Mouse (Mus musculus) liver, embryonic 14.5 days (tissue): Measurements from ENCODE around the gene Efcc1. TPM values are rescaled to one million over a fixed set of nuclear protein-coding genes. Genes with fewer than 3 reads are reported as not detected.

Experiments
- ATAC-seq: fragments of 200-750 bp; cut with Nextera tagmentation; 2 replicates; pipeline ENCODE4 v1.8.0; 2017; ENCODE audit warnings: moderate number of reproducible peaks, mild to moderate bottlenecking, moderate library complexity; ENCODE audit not compliant: insufficient read depth
- DNase-seq, 3 experiments: peaks; one replicate each; pipeline ENCODE4 v3.0.0-alpha.2; 2012 to 2013; ENCODE audit warnings: low read depth in 3 of 3, low spot score in 3 of 3
- H3K27ac ChIP-seq: fragments of 300-500 bp; sonication (generic); 2 replicates; pipeline ENCODE4 v1.5.1; 2014; ENCODE audit warnings: moderate library complexity, mild to moderate bottlenecking, control low read depth, inconsistent platforms
- H3K27me3 ChIP-seq: fragments of 300-500 bp; sonication (generic); 2 replicates; pipeline ENCODE4 v1.6.1; 2014; ENCODE audit warnings: mild to moderate bottlenecking, low read length, moderate library complexity; ENCODE audit not compliant: control insufficient read depth, insufficient read depth
- H3K36me3 ChIP-seq: fragments of 300-500 bp; sonication (generic); replicated peaks from 2 replicates; pipeline ENCODE4 v1.6.1; 2014; ENCODE audit warnings: low read depth; ENCODE audit not compliant: control insufficient read depth, insufficient read depth
- H3K4me1 ChIP-seq, 2 experiments: fragments of 200-500 bp in 1 of 2; fragments of 300-500 bp in 1 of 2; sonication (generic) in 1 of 2; replicated peaks; 2 replicates each; pipeline ENCODE4 v1.6.1; 2012 to 2014; ENCODE audit warnings: antibody characterized with exemption in 1 of 2, inconsistent platforms in 1 of 2, low read length in 1 of 2; ENCODE audit not compliant: control insufficient read depth in 2 of 2, insufficient read depth in 2 of 2
- H3K4me2 ChIP-seq: fragments of 300-500 bp; sonication (generic); 2 replicates; pipeline ENCODE4 v1.6.1; 2014; ENCODE audit warnings: low read depth, mild to moderate bottlenecking, control low read depth, moderate library complexity
- H3K4me3 ChIP-seq, 2 experiments: fragments of 200-500 bp in 1 of 2; fragments of 300-500 bp in 1 of 2; sonication (generic) in 1 of 2; 2 replicates each; pipeline ENCODE4 v1.5.1; 2012 to 2014; ENCODE audit warnings: low read depth in 2 of 2, low read length in 2 of 2, mild to moderate bottlenecking in 2 of 2, control low read depth in 1 of 2, inconsistent platforms in 1 of 2, moderate library complexity in 1 of 2; ENCODE audit not compliant: insufficient read depth in 1 of 2
- H3K9ac ChIP-seq: fragments of 300-500 bp; sonication (generic); replicated peaks from 2 replicates; pipeline ENCODE4 v1.6.1; 2014; ENCODE audit warnings: mild to moderate bottlenecking, control low read depth, moderate library complexity
- H3K9me3 ChIP-seq: fragments of 300-500 bp; sonication (generic); 2 replicates; pipeline ENCODE4 v1.6.1; 2016; ENCODE audit warnings: low read length, mixed read lengths; ENCODE audit not compliant: control insufficient read depth
- CTCF ChIP-seq: IDR thresholded peaks from 2 replicates; pipeline ENCODE4 v1.5.1; 2016; ENCODE audit warnings: antibody characterized with exemption, low read depth, control low read depth
- EP300 ChIP-seq: IDR thresholded peaks from 2 replicates; pipeline ENCODE4 v1.6.1; 2016; ENCODE audit warnings: antibody characterized with exemption, low read depth
- WGBS: fragments of 180-500 bp; shearing (Covaris S2); extraction: QIAGEN DNeasy Blood & Tissue Kit; methylation state at CpG from one replicate; pipeline ENCODE4 v1.1.7; 2014; ENCODE audit not compliant: insufficient replicate concordance; 5-methylcytosine and 5-hydroxymethylcytosine counted together
- polyA plus RNA-seq, 2 experiments: library from polyadenylated mRNA; depleted of rRNA in 1 of 2; stranded (reverse) in 1 of 2; unstranded in 1 of 2; fragments of >200 nt; fragmentation: Nextera tagmentation in 1 of 2; extraction: Ambion mirVana in 1 of 2; gene quantifications; 2 replicates each; pipeline versions ENCODE4 v1.2.1 to v1.2.3; 2012 to 2014

The Efcc1 gene
- polyA plus RNA-seq, 2 experiments: 0.09 to 0.17 TPM

DNA sequence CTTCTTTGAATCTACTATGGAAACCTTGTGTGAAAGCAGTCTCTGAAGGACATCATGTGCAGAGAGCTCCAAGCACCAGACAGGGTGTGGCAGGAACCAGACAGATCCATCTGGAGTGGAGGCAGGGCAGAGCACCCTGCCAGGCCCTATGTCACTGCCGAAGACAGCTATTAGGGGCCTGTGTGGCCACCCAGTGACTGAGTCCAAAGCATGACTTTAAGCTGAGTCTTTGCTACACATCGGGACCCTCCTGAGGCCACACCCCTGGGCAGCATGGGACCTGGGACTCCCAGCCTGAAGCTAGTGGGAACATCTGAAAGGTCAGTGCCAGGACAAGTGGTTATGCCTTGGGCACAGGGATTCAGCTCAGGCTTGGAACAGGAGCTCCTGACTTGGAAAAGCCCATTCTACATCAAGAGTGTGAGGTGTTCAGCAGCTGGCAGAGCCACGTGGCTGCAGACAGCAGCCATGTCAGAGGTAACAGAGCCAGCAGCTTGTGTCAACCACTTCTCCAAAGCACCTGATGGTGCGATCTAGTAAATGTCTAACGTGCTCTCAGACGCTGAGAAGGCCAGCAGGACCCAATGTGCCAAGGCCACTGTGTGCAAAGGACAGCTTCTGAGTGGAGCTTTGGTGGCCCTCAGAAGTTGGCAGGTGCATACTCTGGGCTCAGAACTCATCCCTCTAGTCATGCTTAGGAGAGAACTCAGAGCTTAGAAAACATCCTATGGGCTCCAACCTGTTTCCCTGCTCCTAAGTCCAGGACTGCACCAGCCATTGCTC lies 56.6 kb downstream of the Efcc1 start:
- Histone ChIP-seq H3K9ac (no peak overlapping the region; the same call in 1 of the 2 replicates), H3K4me3 (no peak overlapping the region), H3K27me3 (no peaks in the 10 kb centered on the region), H3K9me3 (no peaks in the 10 kb centered on the region), H3K27ac (peak overlapping the region; percentile 44), H3K4me2 (no peak overlapping the region), H3K4me1 (peaks cover 42 to 51% of the 10 kb centered on the region in 2 experiments), H3K36me3 (peaks cover 19% of the 10 kb centered on the region)
- ATAC-seq (no peak), DNase-seq (no peak)
- 63% methylated on average over 6 of the region's 6 CpGs for WGBS
- no peak for TF ChIP-seq CTCF
- no peak for TF ChIP-seq EP300

DNA sequence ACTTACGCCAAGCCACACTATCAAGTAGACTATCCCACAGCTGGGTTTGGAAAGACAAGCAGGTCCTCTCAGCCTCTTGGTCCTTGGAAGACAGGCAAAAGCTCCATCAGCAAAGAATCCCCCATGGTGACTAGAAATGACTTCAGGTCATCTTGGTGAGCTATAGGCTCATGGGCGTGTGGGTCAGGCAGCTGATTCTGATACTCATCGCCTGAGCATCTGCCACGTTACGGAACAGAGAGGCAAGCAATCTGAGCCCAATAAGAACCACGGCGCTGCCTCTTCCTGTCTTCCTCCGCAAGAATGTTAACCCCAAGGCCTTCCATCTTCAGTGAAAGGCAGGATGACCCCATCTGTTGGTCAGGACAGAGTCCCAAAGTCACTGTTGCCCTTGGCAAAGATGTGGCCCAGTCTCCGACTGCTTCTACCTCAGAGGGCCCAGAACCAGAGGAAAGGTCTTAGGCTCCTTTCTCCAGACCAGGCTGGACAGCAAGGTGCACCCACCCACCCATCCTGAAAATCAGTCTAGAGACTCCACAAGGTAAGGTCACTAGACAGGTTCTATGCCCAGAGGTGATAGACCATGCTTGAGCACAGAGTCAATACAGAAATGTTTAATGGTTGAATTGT lies 57.7 kb downstream of the Efcc1 start:
- no peak overlapping the region; the same call in 1 of the 2 replicates for H3K27ac ChIP-seq
- peaks cover 42 to 49% of the 10 kb centered on the region in 2 experiments for H3K4me1 ChIP-seq
- ATAC-seq (no peak), DNase-seq (no peak)
- H3K4me3 ChIP-seq: no peak overlapping the region
- no peaks in the 10 kb centered on the region for H3K9me3 ChIP-seq
- TF ChIP-seq CTCF (no peak), EP300 (no peak)
- no peaks in the 10 kb centered on the region for H3K27me3 ChIP-seq
- H3K36me3 ChIP-seq: peaks cover 30% of the 10 kb centered on the region
- no peak overlapping the region for H3K4me2 ChIP-seq
- 82% methylated on average over 9 of the region's 9 CpGs for WGBS
- no peak overlapping the region for H3K9ac ChIP-seq

DNA sequence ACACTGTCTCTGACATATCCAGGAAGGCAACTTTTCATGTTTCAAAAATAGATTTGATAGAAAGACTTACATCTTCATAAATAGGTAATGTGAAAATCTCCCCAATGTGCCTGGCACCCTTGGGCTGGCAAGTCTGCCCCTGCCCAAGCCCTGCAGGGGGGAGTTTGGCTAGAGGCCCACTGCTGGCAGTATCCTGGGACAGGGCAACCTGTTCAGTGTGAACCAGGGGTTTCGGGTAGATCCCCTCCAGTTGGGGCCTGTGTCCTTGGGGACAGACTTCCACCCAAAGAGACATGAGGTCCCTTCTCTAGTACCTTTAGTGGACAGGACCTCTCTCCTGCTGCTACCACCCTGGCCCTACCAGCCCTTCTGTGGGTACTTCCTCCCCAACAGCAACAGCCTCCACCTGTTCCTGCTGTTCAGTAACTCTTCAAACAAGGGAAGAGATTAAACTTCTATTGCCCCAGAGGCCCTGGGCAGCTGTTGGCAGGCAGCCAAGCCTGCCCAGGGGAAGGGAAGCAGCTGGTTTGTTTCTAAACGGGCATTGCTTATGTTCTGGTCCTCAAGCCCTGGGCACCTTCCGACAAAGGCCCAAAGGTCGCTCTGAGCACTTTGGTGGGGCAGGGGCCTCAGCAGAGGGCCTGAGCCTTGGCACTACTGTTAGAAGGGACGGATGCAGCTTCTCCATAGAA lies 58.4 kb downstream of the Efcc1 start:
- H3K9me3 ChIP-seq: no peaks in the 10 kb centered on the region
- peaks cover 36% of the 10 kb centered on the region for H3K36me3 ChIP-seq
- no peak overlapping the region for H3K9ac ChIP-seq
- no peak overlapping the region for H3K4me2 ChIP-seq
- H3K4me1 ChIP-seq: peaks cover 42 to 47% of the 10 kb centered on the region in 2 experiments
- H3K4me3 ChIP-seq: no peak overlapping the region
- TF ChIP-seq EP300 (no peak), CTCF (no peak)
- WGBS: 56% methylated on average over 5 of the region's 5 CpGs
- H3K27ac ChIP-seq: peak overlapping the region; percentile 98
- no peak for ATAC-seq
- DNase-seq: no peak
- no peaks in the 10 kb centered on the region for H3K27me3 ChIP-seq

DNA sequence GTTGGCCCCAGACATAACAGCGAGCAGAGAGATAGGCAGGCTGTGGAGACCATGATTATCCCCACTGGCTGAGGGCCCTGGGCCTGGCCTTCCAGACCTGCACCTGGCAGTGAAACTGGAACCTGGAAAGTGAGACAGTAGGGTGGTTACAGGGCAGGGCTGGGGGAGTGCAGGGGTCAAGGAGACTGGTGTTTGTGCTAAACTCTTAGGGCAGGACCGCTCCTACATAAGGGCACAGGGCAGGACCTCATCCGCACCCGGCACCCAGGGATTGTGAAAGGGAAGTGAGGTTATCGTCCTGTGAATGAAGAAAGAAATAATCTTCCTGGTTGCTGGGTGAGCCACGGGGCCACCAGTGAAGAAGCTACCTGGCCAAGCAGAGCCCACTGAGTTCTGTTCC lies 59.1 kb downstream of the Efcc1 start:
- H3K4me1 ChIP-seq: peaks cover 40 to 47% of the 10 kb centered on the region in 2 experiments
- TF ChIP-seq EP300 (no peak), CTCF (no peak)
- no peaks in the 10 kb centered on the region for H3K27me3 ChIP-seq
- ATAC-seq: no peak
- WGBS: 62% methylated on average over 6 of the region's 6 CpGs
- H3K9me3 ChIP-seq: no peaks in the 10 kb centered on the region
- H3K36me3 ChIP-seq: peaks cover 44% of the 10 kb centered on the region
- H3K4me2 ChIP-seq: no peak overlapping the region
- H3K4me3 ChIP-seq: no peak overlapping the region
- no peak for DNase-seq
- H3K27ac ChIP-seq: peak overlapping the region; percentile 98
- peak overlapping the region; percentile 42 for H3K9ac ChIP-seq
